Mouse (Mus musculus): ENCODE results near the gene Nars2.

Nars2 gene

GRCm38 (mm10) chr7:97074974-97075373 is 123.7 kb downstream of the Nars2 start:
- no peak for DNase-seq

- DNase-seq = no peak
These were observed 125.7 kb downstream of the Nars2 start for GRCm38 (mm10) chr7:97076977-97077376.

GRCm38 (mm10) chr7:97078685-97079084 is 127.4 kb downstream of the Nars2 start:
- no peak for DNase-seq

- DNase-seq = no peak
These were observed 127.8 kb downstream of the Nars2 start for GRCm38 (mm10) chr7:97079145-97079544.

GRCm38 (mm10) chr7:97079651-97080365 is 128.5 kb downstream of the Nars2 start:
- no peak for DNase-seq

GRCm38 (mm10) chr7:97080621-97081241 is 129.4 kb downstream of the Nars2 start:
- DNase-seq = no peak

GRCm38 (mm10) chr7:97081242-97081958 is 130.1 kb downstream of the Nars2 start, which contains the start of gene Gab2:
TSS of gene Gab2 (plus strand) at chr7:97081586.
- DNase-seq = peak; percentile 41 to 61

GRCm38 (mm10) chr7:97081959-97082218 is 130.6 kb downstream of the Nars2 start:
- DNase-seq = no peak

GRCm38 (mm10) chr7:97082219-97083101 is 131.2 kb downstream of the Nars2 start:
- DNase-seq = peak in 1 of 2 experiments; percentile 13

- DNase-seq = no peak
These were observed 132.3 kb downstream of the Nars2 start for GRCm38 (mm10) chr7:97083579-97083978.

- DNase-seq = no peak
These were observed 132.9 kb downstream of the Nars2 start for GRCm38 (mm10) chr7:97084181-97084580.

GRCm38 (mm10) chr7:97085291-97085690 is 134.0 kb downstream of the Nars2 start:
- no peak for DNase-seq

- DNase-seq = no peak
These were observed 142.9 kb downstream of the Nars2 start for GRCm38 (mm10) chr7:97094241-97094640.

GRCm38 (mm10) chr7:97108119-97108518 is 156.8 kb downstream of the Nars2 start:
- DNase-seq = no peak

All from thymus, postnatal 36 days (tissue).